Mouse (Mus musculus) B cell, adult 2 months (primary cell): ENCODE results near the gene AC124502.3.

ENCODE experiments used
- DNase-seq, 2 experiments: peaks; one replicate each; pipeline ENCODE4 v3.0.0; 2022

AC124502.3 gene

GRCm38 (mm10) chr19:5060365-5061330 lies 22.0 kb downstream of the AC124502.3 start:
- DNase-seq: no peak

- DNase-seq: no peak
Observed at GRCm38 (mm10) chr19:5062041-5062440, 23.4 kb downstream of the AC124502.3 start.

DNA sequence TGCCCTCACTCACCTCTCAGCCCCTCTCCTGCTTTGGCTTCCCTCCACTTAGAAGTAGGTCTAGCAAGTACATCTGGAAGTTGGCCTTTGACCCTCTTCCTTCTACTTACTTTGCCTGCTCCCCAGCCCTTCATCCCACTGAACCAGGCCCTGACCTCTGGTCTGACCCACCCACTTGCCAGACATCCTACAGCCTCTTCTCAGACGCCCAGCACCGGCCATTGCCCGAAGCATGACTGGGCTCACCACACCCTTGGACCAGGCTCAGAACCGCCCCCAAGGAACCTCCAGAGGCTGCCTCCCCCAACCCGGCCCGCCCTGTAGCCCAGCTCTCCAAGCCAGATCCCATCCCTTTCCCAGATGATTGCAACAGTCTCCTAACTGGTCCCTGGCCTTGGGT lies 23.8 kb downstream of the AC124502.3 start:
- DNase-seq: no peak

GRCm38 (mm10) chr19:5065104-5065503 lies 26.4 kb downstream of the AC124502.3 start:
- no peak for DNase-seq

DNA sequence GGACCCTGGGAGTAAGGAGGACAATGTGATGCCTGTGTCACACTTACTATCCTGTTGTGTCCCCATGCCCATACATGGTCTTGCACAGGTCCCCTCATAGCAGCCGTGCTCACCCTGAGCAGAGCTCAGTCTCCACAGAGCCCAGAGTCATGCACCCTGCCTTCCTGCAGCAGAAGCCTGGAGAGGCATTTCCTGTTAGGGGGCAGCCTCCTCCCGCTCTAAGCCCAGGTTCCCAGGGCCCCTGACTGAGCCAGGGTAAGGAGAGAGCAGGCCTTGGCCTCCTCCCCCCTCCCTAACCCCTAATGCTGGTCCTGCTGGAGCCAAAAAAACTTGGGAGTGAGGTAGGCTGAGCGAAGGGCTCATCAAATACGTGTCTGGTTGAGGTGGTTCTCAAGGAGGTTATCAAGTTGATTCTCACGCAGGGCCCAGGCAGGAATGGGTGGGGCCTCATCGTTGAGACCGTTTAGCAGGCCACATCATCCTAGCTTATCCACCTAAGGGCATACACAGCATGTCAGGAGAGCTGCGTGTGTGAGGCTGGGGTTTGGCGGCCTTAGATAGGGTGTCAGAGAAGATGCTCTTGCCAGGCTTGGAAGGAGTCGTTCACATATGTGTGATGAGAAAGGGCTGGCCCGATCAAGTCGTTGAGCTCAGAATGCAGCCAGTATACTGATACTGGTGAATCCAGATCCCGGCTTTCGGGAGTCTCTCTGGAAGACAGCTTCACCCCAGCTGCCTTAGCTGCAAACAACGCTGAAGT lies 28.5 kb downstream of the AC124502.3 start:
- DNase-seq: no peak

DNA sequence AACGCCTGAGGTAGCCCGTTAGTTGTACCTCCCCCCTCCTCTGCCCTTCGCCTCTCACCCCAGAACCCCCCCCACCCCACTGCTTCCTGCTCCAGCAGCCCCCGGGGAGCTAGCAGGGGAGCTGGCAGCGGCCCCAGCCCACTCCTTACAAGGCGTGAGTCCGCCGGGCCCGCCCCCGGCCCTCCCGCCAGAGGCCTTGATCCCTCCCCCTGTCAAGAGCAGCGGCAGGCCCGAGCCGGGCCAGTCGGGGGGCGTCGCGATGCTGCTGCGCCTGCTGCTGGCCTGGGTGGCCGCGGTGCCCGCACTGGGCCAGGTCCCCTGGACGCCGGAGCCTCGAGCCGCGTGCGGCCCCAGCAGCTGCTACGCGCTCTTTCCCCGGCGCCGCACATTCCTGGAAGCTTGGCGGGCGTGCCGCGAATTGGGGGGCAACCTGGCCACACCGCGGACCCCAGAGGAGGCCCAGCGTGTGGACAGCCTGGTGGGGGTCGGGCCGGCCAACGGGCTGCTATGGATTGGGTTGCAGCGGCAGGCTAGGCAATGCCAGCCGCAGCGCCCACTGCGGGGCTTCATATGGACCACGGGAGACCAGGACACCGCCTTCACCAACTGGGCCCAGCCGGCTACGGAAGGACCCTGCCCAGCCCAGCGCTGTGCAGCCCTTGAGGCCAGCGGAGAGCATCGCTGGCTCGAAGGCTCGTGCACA lies 29.3 kb downstream of the AC124502.3 start, which contains the start of gene Cd248:
Gene Cd248, plus strand, starts transcription at position 212 of the 703 bp plus-strand sequence.
- DNase-seq: no peak

DNA sequence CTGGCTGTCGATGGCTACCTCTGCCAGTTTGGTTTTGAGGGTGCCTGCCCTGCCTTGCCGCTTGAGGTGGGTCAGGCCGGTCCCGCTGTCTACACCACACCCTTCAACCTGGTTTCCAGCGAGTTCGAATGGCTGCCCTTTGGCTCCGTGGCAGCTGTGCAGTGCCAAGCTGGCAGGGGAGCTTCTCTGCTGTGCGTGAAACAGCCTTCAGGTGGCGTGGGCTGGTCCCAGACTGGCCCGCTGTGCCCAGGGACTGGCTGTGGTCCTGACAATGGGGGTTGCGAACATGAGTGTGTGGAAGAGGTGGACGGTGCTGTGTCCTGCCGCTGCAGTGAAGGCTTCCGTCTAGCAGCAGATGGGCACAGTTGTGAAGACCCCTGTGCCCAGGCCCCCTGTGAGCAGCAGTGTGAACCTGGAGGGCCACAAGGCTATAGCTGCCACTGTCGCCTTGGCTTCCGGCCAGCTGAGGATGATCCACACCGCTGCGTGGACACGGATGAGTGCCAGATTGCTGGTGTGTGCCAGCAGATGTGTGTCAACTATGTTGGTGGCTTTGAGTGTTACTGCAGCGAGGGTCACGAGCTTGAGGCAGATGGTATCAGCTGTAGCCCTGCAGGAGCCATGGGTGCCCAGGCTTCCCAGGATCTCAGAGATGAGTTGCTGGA lies 30.0 kb downstream of the AC124502.3 start:
- DNase-seq: no peak

DNA sequence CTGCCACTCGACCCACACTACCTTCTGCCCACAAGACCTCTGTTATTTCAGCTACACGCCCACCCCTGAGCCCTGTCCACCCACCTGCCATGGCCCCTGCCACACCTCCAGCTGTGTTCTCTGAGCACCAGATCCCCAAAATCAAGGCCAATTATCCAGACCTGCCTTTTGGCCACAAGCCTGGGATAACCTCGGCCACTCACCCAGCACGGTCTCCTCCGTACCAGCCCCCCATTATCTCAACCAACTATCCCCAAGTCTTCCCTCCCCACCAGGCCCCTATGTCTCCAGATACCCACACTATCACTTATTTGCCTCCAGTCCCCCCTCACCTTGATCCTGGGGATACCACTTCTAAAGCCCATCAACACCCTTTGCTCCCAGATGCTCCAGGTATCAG lies 30.8 kb downstream of the AC124502.3 start:
- no peak for DNase-seq

- no peak for DNase-seq
Observed at GRCm38 (mm10) chr19:5069978-5070377, 31.3 kb downstream of the AC124502.3 start.

DNA sequence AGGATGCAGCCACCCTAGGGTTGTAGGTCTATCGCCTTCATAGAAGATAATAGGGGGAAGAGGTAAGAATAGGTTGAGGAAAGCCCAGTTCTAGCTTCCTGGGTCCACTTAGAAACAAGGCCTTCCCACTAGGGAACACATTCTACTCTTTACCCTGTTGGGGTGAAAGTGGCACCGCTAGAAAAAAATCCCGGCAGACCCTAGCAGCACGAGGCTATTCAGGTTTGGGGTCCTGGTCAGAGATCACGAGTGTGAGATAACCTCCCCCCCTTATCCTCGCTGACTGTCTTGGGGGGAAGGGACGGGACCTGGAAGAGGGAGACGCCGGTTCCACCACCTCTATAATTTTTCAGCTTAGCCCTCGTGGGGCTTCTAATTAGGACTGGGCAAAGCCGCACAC lies 32.4 kb downstream of the AC124502.3 start:
- DNase-seq: no peak

GRCm38 (mm10) chr19:5071545-5072369 lies 33.1 kb downstream of the AC124502.3 start:
- DNase-seq: peak; percentile 84 to 85

DNA sequence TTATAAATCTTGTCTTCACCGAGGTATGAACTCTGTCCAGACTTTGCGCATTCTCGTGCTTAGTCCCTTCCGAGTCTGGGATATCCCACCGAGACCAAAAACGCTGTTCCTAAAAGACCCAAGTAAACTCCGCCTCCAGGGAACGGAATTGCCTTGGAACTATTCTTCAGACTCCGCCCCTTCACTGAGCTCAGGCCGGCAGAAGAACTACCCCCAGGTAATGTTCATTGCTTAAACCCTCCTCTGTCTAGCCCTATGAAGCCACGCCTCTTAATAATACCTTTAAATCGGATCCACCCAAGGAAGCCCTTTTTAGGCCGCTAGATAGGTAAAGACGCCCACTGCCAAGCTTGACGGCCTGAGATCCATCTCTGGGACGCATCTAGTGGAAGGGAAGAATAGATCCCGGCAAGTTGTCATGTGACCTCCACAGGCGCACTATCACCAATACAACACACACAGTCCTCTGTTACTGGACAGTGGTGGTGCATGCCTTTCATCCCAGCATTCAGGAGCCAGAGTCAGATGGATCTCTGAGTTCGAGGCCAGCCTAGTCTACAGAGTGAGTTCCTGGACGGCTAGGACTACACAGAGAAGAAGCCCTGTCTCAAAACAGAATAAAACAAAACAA lies 33.8 kb downstream of the AC124502.3 start:
- peak in 1 of 2 experiments; percentile 23 for DNase-seq

DNA sequence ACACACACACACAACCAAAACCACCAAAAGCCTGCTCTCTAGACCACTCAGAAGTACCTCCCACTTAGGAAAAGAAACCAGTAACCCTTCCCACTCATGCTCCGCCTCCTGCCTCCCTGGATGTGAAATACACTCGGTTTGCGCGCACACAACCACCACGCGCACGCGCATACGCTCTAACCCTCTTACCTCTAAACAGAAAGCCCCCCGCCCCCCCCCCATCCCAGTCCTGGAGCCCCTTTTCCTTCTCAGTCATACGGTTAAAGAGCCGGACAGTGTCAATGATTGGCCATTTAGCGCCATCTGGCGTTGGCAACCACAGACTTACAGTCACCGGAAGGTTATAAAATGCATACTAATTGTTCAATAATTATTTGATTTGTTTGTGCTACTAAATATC lies 34.3 kb downstream of the AC124502.3 start:
- peak; percentile 61 to 65 for DNase-seq

- no peak for DNase-seq
Observed at GRCm38 (mm10) chr19:5073518-5073917, 34.8 kb downstream of the AC124502.3 start.

DNA sequence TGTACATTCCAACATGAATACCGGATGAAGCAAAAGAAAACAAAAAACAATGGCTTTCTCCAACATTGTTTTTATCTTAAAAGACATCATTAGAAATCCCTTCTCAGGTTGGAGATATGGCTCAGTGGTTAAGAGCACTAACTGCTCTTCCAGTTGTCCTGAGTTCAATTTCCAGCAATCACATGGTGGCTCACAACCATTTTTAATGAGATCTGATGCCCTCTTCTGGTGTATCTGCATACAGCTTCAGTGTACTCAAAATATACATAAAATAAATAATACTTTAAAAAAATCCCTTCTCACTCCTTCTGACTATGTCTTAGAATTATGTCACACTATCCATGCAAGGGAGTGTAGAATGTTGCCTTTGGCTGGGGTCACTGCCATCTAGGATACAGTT lies 40.6 kb downstream of the AC124502.3 start:
- no peak for DNase-seq

DNA sequence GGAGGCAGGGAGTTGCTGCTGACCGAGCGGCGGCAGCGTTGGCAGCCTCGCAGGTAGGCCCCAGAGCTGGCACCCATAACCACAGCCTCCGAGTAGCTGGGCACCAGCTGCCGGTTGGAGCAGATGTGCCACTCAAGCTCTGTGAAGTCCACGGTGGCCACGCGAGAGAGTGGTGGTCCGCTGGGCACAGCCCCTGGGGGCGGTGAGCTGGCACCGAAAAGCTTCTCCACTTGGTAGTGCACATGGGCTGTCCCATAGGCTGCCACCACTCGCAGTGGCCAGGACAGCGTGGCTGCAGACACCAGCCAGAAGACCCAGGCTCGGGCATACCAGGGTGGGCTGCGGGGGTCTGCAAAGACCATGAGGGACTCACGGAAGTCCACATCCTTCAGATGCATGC lies 43.3 kb downstream of the AC124502.3 start:
- DNase-seq: no peak

DNA sequence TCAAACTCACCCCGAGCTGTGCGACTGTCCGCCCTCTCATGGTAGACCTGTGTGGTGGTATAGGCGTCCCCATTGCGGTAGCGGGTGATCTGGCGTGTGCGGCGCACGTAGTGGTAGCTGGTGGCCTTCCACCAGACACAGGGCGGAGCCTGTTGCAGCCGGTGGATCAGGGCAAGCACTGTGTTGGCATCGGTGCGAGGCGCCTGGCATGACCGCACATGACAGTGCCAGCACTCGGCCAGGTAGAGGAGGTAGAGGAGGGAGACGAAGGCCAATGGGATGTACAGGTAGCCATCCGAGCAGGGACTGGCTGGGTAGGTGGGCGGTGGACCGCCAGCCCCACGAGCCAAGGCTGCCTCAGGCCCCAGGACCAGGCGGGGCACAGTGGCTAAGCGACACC lies 43.9 kb downstream of the AC124502.3 start:
- DNase-seq: no peak

- DNase-seq: no peak
Observed at GRCm38 (mm10) chr19:5083961-5084833, 45.5 kb downstream of the AC124502.3 start.

GRCm38 (mm10) chr19:5084834-5085144 lies 46.1 kb downstream of the AC124502.3 start:
- DNase-seq: no peak

DNA sequence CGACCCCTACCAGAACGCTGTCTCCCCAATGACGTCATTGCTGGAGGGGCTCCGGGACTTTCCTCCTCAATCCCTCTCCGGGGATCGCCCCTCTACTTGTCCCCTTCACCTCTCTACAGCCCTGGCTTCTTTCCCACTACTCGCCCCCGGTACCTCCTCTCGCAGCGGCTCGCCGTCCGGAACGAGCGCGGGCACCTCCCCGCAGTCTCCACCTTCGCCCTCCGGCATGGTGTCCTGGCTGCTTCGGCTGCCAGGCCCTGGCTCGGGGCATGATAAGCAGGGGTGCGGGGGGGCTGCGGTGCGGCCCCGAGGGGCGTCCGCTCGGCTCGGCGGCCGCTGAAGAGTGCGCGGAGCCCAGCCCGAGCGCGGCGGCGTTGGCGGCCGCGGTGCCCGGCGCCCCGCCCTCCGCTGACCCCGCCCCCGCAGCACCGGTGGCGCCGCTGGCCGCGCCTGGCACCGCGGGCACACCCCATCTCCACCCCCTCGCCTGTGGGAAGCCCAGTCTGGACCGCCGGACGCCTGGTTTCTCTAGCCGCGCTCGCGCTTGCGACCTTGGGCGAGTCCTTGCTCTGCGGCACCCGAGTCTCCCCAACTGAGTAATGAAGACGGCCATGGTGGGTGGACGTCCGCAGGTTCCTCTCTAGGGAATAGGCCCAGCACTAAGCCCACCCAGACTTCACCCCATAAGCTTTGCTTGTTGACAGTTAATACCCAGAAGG lies 46.6 kb downstream of the AC124502.3 start, which contains the start of gene Tmem151a:
Gene Tmem151a, minus strand, starts transcription at position 387 of the 719 bp plus-strand sequence.
- DNase-seq: no peak
